In the genomic region with DNA sequence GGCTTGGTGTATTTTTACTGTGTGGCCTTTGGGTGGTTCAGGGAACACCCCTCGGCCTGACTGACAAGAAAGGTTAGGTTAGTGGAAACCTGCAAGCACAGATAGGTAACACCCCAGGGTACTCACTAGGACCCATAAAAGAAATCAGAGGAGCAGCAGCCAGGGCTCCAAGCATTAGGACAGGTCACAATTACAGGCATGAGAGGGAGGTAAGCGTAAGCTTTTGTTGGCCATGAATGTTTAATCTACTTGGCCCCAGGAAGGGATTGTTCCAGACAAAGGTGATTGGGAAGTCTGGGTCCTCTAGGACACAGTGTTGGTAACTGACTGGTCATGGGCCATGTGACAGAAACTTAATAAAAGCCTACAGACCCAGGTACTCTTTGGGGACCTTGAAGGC, we compare ENCODE assay signal across 8 mouse cellular contexts.
A peak's percentile ranks its signal among the peaks of the same experiment; 100 is the strongest.
DNase-seq lines count a peak whose midpoint lies in the region; ATAC-seq and TF ChIP-seq lines count a peak whose summit lies in the region.

No protein-coding gene starts in this region.

- intact Hi-C loops in left cerebral cortex, postnatal 14 days (cut with DNase I) = loop anchor here (2.0 to 5.0 kb wide), 2 partner anchors 82 to 252 kb away; no protein-coding TSS in a partner anchor

- H3K4me1 ChIP-seq in kidney, embryonic 16.5 days (ENCODE audit: insufficient read depth, low read length) = peaks cover 26% of the 10 kb centered on the region
- peaks cover 48% of the 10 kb centered on the region for H3K4me1 ChIP-seq in embryonic facial prominence, embryonic 15.5 days
- H3K4me1 ChIP-seq in midbrain, postnatal 0 days (ENCODE audit: insufficient read depth, low read length) = 0 out of 2 replicates have a peak, but pooled peaks cover 2% of the 10 kb centered on the region

- H3K4me3 ChIP-seq in kidney, embryonic 16.5 days (ENCODE audit: low read length) = no peak overlapping the region
- H3K4me3 ChIP-seq in embryonic facial prominence, embryonic 15.5 days (replicated peaks) = no peak overlapping the region
- H3K4me3 ChIP-seq in midbrain, postnatal 0 days (ENCODE audit: low read depth, low read length) = no peak overlapping the region

- H3K4me2 ChIP-seq in kidney, embryonic 16.5 days (replicated peaks; ENCODE audit: low read depth, low read length) = peak overlapping the region; percentile 99; the same call in 1 of the 2 replicates
- H3K4me2 ChIP-seq in embryonic facial prominence, embryonic 15.5 days (replicated peaks) = no peak overlapping the region; the same call in 1 of the 2 replicates
- H3K4me2 ChIP-seq in midbrain, postnatal 0 days (ENCODE audit: low read depth, low read length, poor library complexity, severe bottlenecking) = peak overlapping the region; percentile 98

- no peak overlapping the region for H3K27ac ChIP-seq in kidney, embryonic 16.5 days (ENCODE audit: low read length)
- H3K27ac ChIP-seq in embryonic facial prominence, embryonic 15.5 days (replicated peaks) = peak overlapping the region; percentile 90
- H3K27ac ChIP-seq in midbrain, postnatal 0 days (ENCODE audit: low read depth, low read length) = peak overlapping the region; percentile 89; the same call in 1 of the 2 replicates

- H3K36me3 ChIP-seq in kidney, embryonic 16.5 days (ENCODE audit: insufficient read depth, low read length) = no peaks in the 10 kb centered on the region
- no peaks in the 10 kb centered on the region for H3K36me3 ChIP-seq in embryonic facial prominence, embryonic 15.5 days
- no peaks in the 10 kb centered on the region for H3K36me3 ChIP-seq in midbrain, postnatal 0 days (ENCODE audit: insufficient read depth, low read length)

- WGBS in kidney, embryonic 16.5 days = 79% methylated on average over 2 of the region's 2 CpGs
- WGBS in embryonic facial prominence, embryonic 15.5 days = 69% methylated on average over 2 of the region's 2 CpGs
- WGBS in midbrain, postnatal 0 days = 72% methylated on average over 2 of the region's 2 CpGs

- ATAC-seq in kidney, embryonic 16.5 days (ENCODE audit: low FRiP score, low TSS enrichment) = no peak
- no peak for ATAC-seq in embryonic facial prominence, embryonic 15.5 days (ENCODE audit: insufficient number of reproducible peaks, low FRiP score, low TSS enrichment, low read depth)
- ATAC-seq in midbrain, postnatal 0 days (ENCODE audit: low FRiP score) = no peak

- DNase-seq in kidney, postnatal 10 days = no peak
- DNase-seq in gonadal fat pad, adult 2 months (ENCODE audit: low read depth) = peak; percentile 79
- no peak for DNase-seq in midbrain, postnatal 0 days (ENCODE audit: low spot score)
- DNase-seq in cerebellum, postnatal 14 days = no peak
- no peak for DNase-seq in left cerebral cortex, postnatal 14 days (ENCODE audit: low spot score in 2 of 2)
- no peak for DNase-seq in thymus, postnatal 0 days (ENCODE audit: low spot score)

- H3K9me3 ChIP-seq in kidney, embryonic 16.5 days (ENCODE audit: low read length) = no peaks in the 10 kb centered on the region
- H3K9me3 ChIP-seq in embryonic facial prominence, embryonic 15.5 days (replicated peaks) = no peaks in the 10 kb centered on the region
- no peaks in the 10 kb centered on the region for H3K9me3 ChIP-seq in midbrain, postnatal 0 days (ENCODE audit: low read length)

- TF ChIP-seq CTCF in midbrain, postnatal 0 days (IDR thresholded peaks at IDR 0.05) = no peak

- H3K9ac ChIP-seq in kidney, embryonic 16.5 days (replicated peaks; ENCODE audit: low read length) = no peak overlapping the region
- H3K9ac ChIP-seq in embryonic facial prominence, embryonic 15.5 days = no peak overlapping the region
- no peak overlapping the region; the same call in 1 of the 2 replicates for H3K9ac ChIP-seq in midbrain, postnatal 0 days (replicated peaks; ENCODE audit: low read length, poor library complexity, severe bottlenecking)

- H3K27me3 ChIP-seq in kidney, embryonic 16.5 days (ENCODE audit: insufficient read depth, low read length) = peaks cover 10% of the 10 kb centered on the region; the same call in 1 of the 2 replicates
- peaks cover 4% of the 10 kb centered on the region; the same call in 1 of the 2 replicates for H3K27me3 ChIP-seq in embryonic facial prominence, embryonic 15.5 days
- peaks cover 4% of the 10 kb centered on the region; the same call in 1 of the 2 replicates for H3K27me3 ChIP-seq in midbrain, postnatal 0 days (ENCODE audit: insufficient read depth, low read length)
